Mouse (Mus musculus) testis, adult 2 months (tissue): ENCODE measurements around the gene Galnt14. TPM values are rescaled to one million over a fixed set of nuclear protein-coding genes. Genes with fewer than 3 reads are reported as not detected.

Experiments
- H3K27ac ChIP-seq: fragments of 200-500 bp; 2 replicates; pipeline ENCODE4 v1.5.1; 2012; ENCODE audit warnings: low read depth, low read length; ENCODE audit not compliant: control insufficient read depth, insufficient read depth
- H3K27me3 ChIP-seq: fragments of 200-500 bp; 2 replicates; pipeline ENCODE4 v1.6.1; 2012; ENCODE audit warnings: mild to moderate bottlenecking, low read length, moderate library complexity; ENCODE audit not compliant: control insufficient read depth, insufficient read depth
- H3K36me3 ChIP-seq: fragments of 200-500 bp; 2 replicates; pipeline ENCODE4 v1.6.1; 2012; ENCODE audit warnings: mild to moderate bottlenecking, low read length; ENCODE audit not compliant: control insufficient read depth, insufficient read depth
- H3K4me1 ChIP-seq: fragments of 200-500 bp; 2 replicates; pipeline ENCODE4 v1.6.1; 2012; ENCODE audit warnings: low read length; ENCODE audit not compliant: control insufficient read depth, insufficient read depth
- H3K4me3 ChIP-seq: fragments of 200-500 bp; 2 replicates; pipeline ENCODE4 v1.5.1; 2012; ENCODE audit warnings: low read depth, mild to moderate bottlenecking, low read length, moderate library complexity, mixed read lengths; ENCODE audit not compliant: control insufficient read depth
- CTCF ChIP-seq: fragments of 200-500 bp; IDR thresholded peaks from 2 replicates; pipeline ENCODE4 v1.5.1; 2012; ENCODE audit warnings: low read depth, mild to moderate bottlenecking, inconsistent platforms, low read length, moderate library complexity; ENCODE audit not compliant: control insufficient read depth, insufficient read depth, insufficient replicate concordance
- POLR2A ChIP-seq: fragments of 200-500 bp; IDR thresholded peaks from 2 replicates; pipeline ENCODE4 v1.6.1; 2012; ENCODE audit warnings: low read depth, mild to moderate bottlenecking, inconsistent platforms, low read length, moderate library complexity; ENCODE audit not compliant: control insufficient read depth
- polyA plus RNA-seq: library from polyadenylated mRNA; depleted of rRNA; stranded (reverse); fragments of >200 nt; gene quantifications from 2 replicates; pipeline ENCODE4 v1.2.3, GENCODE M21; 2012; rRNA removed

The Galnt14 gene
- 3.9 TPM in 2 replicates for polyA plus RNA-seq

- Histone ChIP-seq H3K36me3 (no peaks in the 10 kb centered on the region), H3K27ac (no peak within 1 kb of the TSS), H3K4me1 (peaks cover 8% of the 10 kb centered on the region), H3K4me3 (peak within 1 kb of the TSS; percentile 30), H3K27me3 (no peaks in the 10 kb centered on the region; the same call in 1 of the 2 replicates)
- TF ChIP-seq POLR2A (no peak), CTCF (no peak)
These were observed at the start of gene Galnt14 for GRCm38 (mm10) chr17:73710042-73710911. Gene Galnt14, minus strand, starts transcription at chr17:73710453.

DNA sequence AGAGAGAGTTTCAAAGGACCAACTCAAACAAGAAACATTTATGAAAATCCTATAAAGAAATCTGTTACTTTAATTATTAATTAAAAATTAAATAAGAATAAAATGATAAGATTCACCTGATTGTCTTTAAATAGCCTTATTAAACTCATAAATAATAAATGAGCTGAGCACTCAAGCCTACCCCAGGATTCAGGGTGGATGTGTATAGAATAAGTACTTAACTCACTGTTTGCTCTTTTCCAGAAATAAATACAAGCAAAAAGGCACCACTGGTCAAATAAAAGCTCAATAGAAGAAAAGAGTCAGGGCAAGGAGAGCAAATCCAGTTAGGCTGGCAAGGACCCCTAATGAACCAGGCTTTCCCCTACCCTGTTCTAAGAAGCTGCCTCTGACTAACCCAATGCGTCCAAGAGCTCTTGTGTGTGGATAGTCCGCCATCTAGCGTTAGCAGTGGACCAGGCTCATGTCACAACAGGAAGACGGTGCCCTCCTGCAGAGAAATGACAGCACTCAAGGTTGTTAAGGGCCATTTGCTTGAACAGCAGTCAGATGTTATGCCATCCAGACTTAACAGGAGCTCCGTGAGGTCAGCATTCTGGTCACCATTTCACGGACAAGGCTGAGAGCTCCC lies 33.5 kb upstream of the Galnt14 start:
- TF ChIP-seq CTCF (peak; percentile 71; the same call in 1 of the 2 replicates), POLR2A (no peak)
- Histone ChIP-seq H3K27me3 (no peaks in the 10 kb centered on the region), H3K36me3 (no peaks in the 10 kb centered on the region), H3K27ac (no peak overlapping the region), H3K4me1 (no peaks in the 10 kb centered on the region), H3K4me3 (no peak overlapping the region)

- no peak overlapping the region for H3K27ac ChIP-seq
- no peaks in the 10 kb centered on the region for H3K27me3 ChIP-seq
- no peaks in the 10 kb centered on the region for H3K4me1 ChIP-seq
- H3K4me3 ChIP-seq: no peak overlapping the region
- TF ChIP-seq POLR2A (no peak), CTCF (no peak)
- no peaks in the 10 kb centered on the region for H3K36me3 ChIP-seq
These were observed 13.8 kb upstream of the Galnt14 start for GRCm38 (mm10) chr17:73723885-73724682.

- TF ChIP-seq POLR2A (no peak), CTCF (no peak)
- H3K27ac ChIP-seq: no peak overlapping the region
- no peak overlapping the region for H3K4me3 ChIP-seq
- H3K27me3 ChIP-seq: no peaks in the 10 kb centered on the region
- no peaks in the 10 kb centered on the region for H3K4me1 ChIP-seq
- H3K36me3 ChIP-seq: no peaks in the 10 kb centered on the region
These were observed 8.9 kb upstream of the Galnt14 start for GRCm38 (mm10) chr17:73719021-73719748.

- H3K27me3 ChIP-seq: no peaks in the 10 kb centered on the region
These were observed 6.4 kb upstream of the Galnt14 start for GRCm38 (mm10) chr17:73716684-73717083.

GRCm38 (mm10) chr17:73714440-73715221 lies 4.4 kb upstream of the Galnt14 start:
- H3K36me3 ChIP-seq: no peaks in the 10 kb centered on the region
- no peak for TF ChIP-seq CTCF
- TF ChIP-seq POLR2A: no peak
- no peak overlapping the region for H3K4me3 ChIP-seq
- no peaks in the 10 kb centered on the region; the same call in 1 of the 2 replicates for H3K27me3 ChIP-seq
- peaks cover 8% of the 10 kb centered on the region; the same call in 1 of the 2 replicates for H3K4me1 ChIP-seq
- H3K27ac ChIP-seq: no peak overlapping the region

More at GRCm38 (mm10) chr17:73716684-73717083, 6.4 kb upstream of the Galnt14 start:
- no peaks in the 10 kb centered on the region for H3K4me1 ChIP-seq
- H3K4me3 ChIP-seq: no peak overlapping the region
- H3K36me3 ChIP-seq: no peaks in the 10 kb centered on the region
- H3K27ac ChIP-seq: no peak overlapping the region
- TF ChIP-seq POLR2A (no peak), CTCF (no peak)
